Mouse (Mus musculus): ENCODE data around the gene Frmd4a. TPM values are rescaled to one million over a fixed set of nuclear protein-coding genes. Genes with fewer than 3 reads are reported as not detected.

Frmd4a gene
- polyA plus RNA-seq, 1 experiment from 2014 or later = 6.6 TPM

DNA sequence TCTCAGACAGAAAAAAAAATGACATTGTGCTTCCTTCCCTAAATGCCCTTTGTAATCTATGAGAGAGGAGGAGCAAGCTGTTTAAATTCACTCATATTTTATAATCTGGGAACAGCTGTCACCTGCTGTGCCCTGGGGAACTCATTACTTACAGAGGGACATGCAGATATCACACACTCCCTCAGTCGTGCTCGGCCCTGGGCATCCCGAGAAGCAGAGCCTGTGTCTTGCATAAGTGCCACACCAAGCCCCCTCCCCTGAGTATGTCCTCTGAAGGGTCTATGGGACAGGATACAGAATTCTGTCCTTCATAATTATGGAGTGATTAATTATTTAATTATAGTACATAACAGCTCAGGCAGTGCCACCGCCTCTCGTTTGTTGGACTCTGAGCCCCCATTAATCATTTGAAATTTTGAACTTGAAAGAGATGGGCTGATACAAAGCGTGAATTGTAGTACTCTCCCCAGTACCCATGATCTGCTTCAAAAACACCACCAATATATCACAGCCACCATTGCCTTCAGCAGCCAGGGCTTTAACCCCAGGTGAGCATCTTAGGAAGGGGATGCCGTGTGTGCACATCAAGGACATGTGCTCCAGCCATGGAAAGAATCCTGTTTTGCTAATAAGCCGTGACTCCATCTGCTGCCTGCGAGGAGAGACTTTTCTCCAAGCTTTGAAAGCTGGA lies 177.0 kb downstream of the Frmd4a start:
- DNase-seq (no peak), ATAC-seq (no peak)
- H3K4me1 ChIP-seq (ENCODE audit: insufficient read depth) = no peaks in the 10 kb centered on the region
- TF ChIP-seq EP300 (IDR thresholded peaks at IDR 0.05; ENCODE audit: low read depth) (no peak), CTCF (IDR thresholded peaks at IDR 0.05; ENCODE audit: low read depth) (no peak)
- no peak overlapping the region for H3K27ac ChIP-seq (ENCODE audit: low read depth)
- H3K9me3 ChIP-seq (ENCODE audit: low read length) = no peaks in the 10 kb centered on the region
- H3K4me3 ChIP-seq (ENCODE audit: low read depth, low read length) = no peak overlapping the region
- no peaks in the 10 kb centered on the region for H3K36me3 ChIP-seq (replicated peaks; ENCODE audit: insufficient read depth, low read length)
- H3K27me3 ChIP-seq (ENCODE audit: insufficient read depth, low read length) = no peaks in the 10 kb centered on the region
- H3K4me2 ChIP-seq (ENCODE audit: low read depth, low read length) = no peak overlapping the region
- H3K9ac ChIP-seq (replicated peaks) = no peak overlapping the region
- WGBS (ENCODE audit: insufficient replicate concordance) = 70% methylated on average over 9 of the region's 9 CpGs

DNA sequence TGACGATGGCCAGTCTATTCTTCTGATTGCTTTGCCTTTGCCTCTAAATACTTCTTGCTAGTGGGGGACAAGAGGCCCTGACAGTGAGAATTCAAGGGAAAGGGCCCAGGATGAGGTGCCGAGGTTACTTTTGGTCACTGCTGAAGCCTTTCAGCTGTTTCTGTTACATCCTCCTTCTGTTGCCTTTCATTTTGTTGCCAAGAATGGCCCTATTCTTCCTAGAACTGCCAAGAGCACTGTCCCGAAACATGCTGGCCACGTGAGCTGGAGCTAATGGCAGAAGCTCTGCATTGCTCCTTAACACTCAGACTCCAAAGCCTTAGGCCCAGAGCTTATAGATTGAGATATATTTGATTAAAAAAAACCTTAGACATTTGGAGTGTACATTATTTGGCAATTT lies 178.5 kb downstream of the Frmd4a start:
- ATAC-seq = no peak
- Histone ChIP-seq H3K9me3 (ENCODE audit: low read length) (no peaks in the 10 kb centered on the region), H3K4me2 (ENCODE audit: low read depth, low read length) (no peak overlapping the region), H3K4me3 (ENCODE audit: low read depth, low read length) (no peak overlapping the region), H3K27ac (ENCODE audit: low read depth) (no peak overlapping the region), H3K4me1 (ENCODE audit: insufficient read depth) (no peaks in the 10 kb centered on the region), H3K27me3 (ENCODE audit: insufficient read depth, low read length) (no peaks in the 10 kb centered on the region), H3K9ac (replicated peaks) (no peak overlapping the region), H3K36me3 (replicated peaks; ENCODE audit: insufficient read depth, low read length) (no peaks in the 10 kb centered on the region)
- no peak for DNase-seq
- TF ChIP-seq CTCF (IDR thresholded peaks at IDR 0.05; ENCODE audit: low read depth) (no peak), EP300 (IDR thresholded peaks at IDR 0.05; ENCODE audit: low read depth) (no peak)
- WGBS (ENCODE audit: insufficient replicate concordance) = 79% methylated on average over 4 of the region's 4 CpGs

DNA sequence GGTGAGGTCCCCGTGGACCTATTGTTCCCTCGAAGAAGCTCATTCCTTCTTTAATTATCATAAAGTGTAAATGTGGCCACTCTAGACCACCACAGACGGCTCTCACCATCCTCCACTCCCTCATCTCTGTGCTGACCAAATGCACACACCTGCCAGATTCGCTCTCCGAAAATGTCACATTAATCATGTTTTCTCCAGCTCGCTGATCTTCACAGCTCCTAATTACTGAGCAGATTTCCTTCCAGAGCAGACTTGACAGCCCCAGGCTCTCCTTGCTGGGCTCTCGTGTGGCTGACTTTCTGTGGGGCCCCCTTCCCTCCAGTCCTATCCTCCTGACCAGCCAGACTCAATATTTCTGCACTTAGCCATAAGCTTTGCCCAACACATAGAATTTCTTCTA lies 191.7 kb downstream of the Frmd4a start:
- ATAC-seq (no peak), DNase-seq (no peak)
- H3K4me1 ChIP-seq (ENCODE audit: insufficient read depth) = no peaks in the 10 kb centered on the region
- H3K36me3 ChIP-seq (replicated peaks; ENCODE audit: insufficient read depth, low read length) = no peaks in the 10 kb centered on the region
- H3K4me3 ChIP-seq (ENCODE audit: low read depth, low read length) = no peak overlapping the region
- H3K27ac ChIP-seq (ENCODE audit: low read depth) = no peak overlapping the region
- H3K27me3 ChIP-seq (ENCODE audit: insufficient read depth, low read length) = no peaks in the 10 kb centered on the region
- 77% methylated on average over 7 of the region's 7 CpGs for WGBS (ENCODE audit: insufficient replicate concordance)
- H3K9ac ChIP-seq (replicated peaks) = no peak overlapping the region
- no peaks in the 10 kb centered on the region for H3K9me3 ChIP-seq (ENCODE audit: low read length)
- TF ChIP-seq EP300 (IDR thresholded peaks at IDR 0.05; ENCODE audit: low read depth) (no peak), CTCF (IDR thresholded peaks at IDR 0.05; ENCODE audit: low read depth) (no peak)
- H3K4me2 ChIP-seq (ENCODE audit: low read depth, low read length) = no peak overlapping the region

DNA sequence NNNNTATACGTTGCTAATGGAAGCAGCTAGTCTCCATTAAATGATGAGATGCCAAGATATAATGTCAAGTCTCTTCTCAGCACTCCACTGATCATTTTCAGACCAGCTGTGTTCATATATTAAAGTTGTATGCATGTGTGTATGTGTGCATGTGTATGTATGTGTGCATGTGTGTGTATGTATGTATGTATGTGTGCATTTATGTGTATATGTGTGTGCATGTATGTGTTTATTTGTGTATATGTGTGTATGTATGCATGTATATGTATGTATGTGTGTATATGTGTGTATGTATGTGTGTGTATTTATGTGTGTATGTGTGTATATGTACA lies 204.9 kb downstream of the Frmd4a start:
- 5% methylated on average over 1 of the region's 1 CpGs for WGBS (ENCODE audit: insufficient replicate concordance)
- no peaks in the 10 kb centered on the region for H3K36me3 ChIP-seq (replicated peaks; ENCODE audit: insufficient read depth, low read length)
- DNase-seq (no peak), ATAC-seq (no peak)
- H3K4me2 ChIP-seq (ENCODE audit: low read depth, low read length) = no peak overlapping the region
- H3K27me3 ChIP-seq (ENCODE audit: insufficient read depth, low read length) = no peaks in the 10 kb centered on the region
- no peak for TF ChIP-seq CTCF (IDR thresholded peaks at IDR 0.05; ENCODE audit: low read depth)
- TF ChIP-seq EP300 (IDR thresholded peaks at IDR 0.05; ENCODE audit: low read depth) = no peak
- no peaks in the 10 kb centered on the region for H3K9me3 ChIP-seq (ENCODE audit: low read length)
- H3K27ac ChIP-seq (ENCODE audit: low read depth) = no peak overlapping the region
- no peak overlapping the region for H3K9ac ChIP-seq (replicated peaks)
- H3K4me3 ChIP-seq (ENCODE audit: low read depth, low read length) = no peak overlapping the region
- H3K4me1 ChIP-seq (ENCODE audit: insufficient read depth) = 0 out of 2 replicates have a peak, but pooled peaks cover 3% of the 10 kb centered on the region

DNA sequence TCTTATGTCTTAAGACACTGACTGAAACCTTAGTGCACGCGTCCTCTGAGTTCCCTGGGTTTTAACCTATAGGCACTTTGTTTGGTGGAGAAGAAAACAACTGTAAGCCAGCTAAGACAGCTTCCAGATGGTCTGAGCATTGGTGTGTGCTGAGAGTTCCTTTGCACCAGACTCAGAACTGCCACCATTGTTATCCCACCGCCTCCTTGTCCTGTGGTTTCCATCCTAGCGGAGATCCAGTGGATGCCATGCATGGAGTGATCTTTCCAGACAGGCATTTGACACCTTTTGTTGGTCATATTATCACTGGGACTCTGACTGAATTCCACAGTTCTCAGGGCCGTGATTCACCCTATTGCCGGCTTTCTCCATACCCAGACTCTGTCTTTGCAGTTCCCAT lies 205.8 kb downstream of the Frmd4a start:
- no peaks in the 10 kb centered on the region for H3K27me3 ChIP-seq (ENCODE audit: insufficient read depth, low read length)
- ATAC-seq (no peak), DNase-seq (no peak)
- 0 out of 2 replicates have a peak, but pooled peaks cover 3% of the 10 kb centered on the region for H3K4me1 ChIP-seq (ENCODE audit: insufficient read depth)
- no peak overlapping the region for H3K4me3 ChIP-seq (ENCODE audit: low read depth, low read length)
- no peak overlapping the region for H3K9ac ChIP-seq (replicated peaks)
- H3K27ac ChIP-seq (ENCODE audit: low read depth) = no peak overlapping the region
- H3K9me3 ChIP-seq (ENCODE audit: low read length) = no peaks in the 10 kb centered on the region
- H3K4me2 ChIP-seq (ENCODE audit: low read depth, low read length) = no peak overlapping the region
- TF ChIP-seq CTCF (IDR thresholded peaks at IDR 0.05; ENCODE audit: low read depth) = no peak
- TF ChIP-seq EP300 (IDR thresholded peaks at IDR 0.05; ENCODE audit: low read depth) = no peak
- no peaks in the 10 kb centered on the region for H3K36me3 ChIP-seq (replicated peaks; ENCODE audit: insufficient read depth, low read length)
- WGBS (ENCODE audit: insufficient replicate concordance) = 80% methylated on average over 6 of the region's 6 CpGs

DNA sequence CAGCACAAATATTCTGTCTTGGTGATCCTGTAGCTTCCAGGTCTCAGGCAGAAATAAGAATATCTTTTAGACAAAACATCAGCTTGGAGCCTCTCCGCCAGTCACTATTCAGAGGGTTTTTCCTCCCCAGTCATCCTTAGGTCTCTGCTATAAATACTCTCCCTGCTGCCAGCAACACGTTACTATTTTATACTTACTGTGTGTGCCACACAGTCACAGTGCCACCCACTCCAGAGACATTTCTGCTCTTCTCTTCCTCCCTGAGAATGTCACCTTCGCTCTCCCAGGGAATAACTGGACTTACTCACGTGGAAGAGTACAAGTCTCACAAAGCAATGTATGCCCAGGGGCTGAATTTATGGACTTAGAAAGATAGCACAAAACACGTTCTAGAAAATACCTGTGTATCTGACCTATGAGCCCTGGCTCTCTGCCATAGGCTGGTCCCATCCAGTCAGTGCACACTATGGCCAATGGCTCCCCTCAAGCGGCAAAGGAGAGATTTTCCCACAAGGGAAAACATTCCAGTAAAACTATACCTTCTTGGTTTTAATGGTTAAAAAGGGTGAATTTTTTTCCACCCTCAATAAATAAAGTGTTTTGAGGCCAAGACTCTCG lies 209.5 kb downstream of the Frmd4a start:
- 65% methylated on average over 7 of the region's 7 CpGs for WGBS (ENCODE audit: insufficient replicate concordance)

More for the DNA sequence above, 209.5 kb downstream of the Frmd4a start:
- TF ChIP-seq CTCF (IDR thresholded peaks at IDR 0.05; ENCODE audit: low read depth) (no peak), EP300 (IDR thresholded peaks at IDR 0.05; ENCODE audit: low read depth) (no peak)
- H3K27ac ChIP-seq (ENCODE audit: low read depth) = no peak overlapping the region
- no peak for ATAC-seq
- 0 out of 2 replicates have a peak, but pooled peaks cover 3% of the 10 kb centered on the region for H3K4me1 ChIP-seq (ENCODE audit: insufficient read depth)
- H3K4me3 ChIP-seq (ENCODE audit: low read depth, low read length) = no peak overlapping the region
- no peaks in the 10 kb centered on the region for H3K36me3 ChIP-seq (replicated peaks; ENCODE audit: insufficient read depth, low read length)
- DNase-seq = no peak
- no peaks in the 10 kb centered on the region for H3K9me3 ChIP-seq (ENCODE audit: low read length)
- no peaks in the 10 kb centered on the region for H3K27me3 ChIP-seq (ENCODE audit: insufficient read depth, low read length)
- no peak overlapping the region for H3K9ac ChIP-seq (replicated peaks)
- no peak overlapping the region for H3K4me2 ChIP-seq (ENCODE audit: low read depth, low read length)

All from liver, postnatal 0 days (tissue).